Mouse (Mus musculus) liver, postnatal 0 days (tissue): ENCODE measurements around the gene Ago3.

Experiments
- CTCF ChIP-seq: sonication (generic); IDR thresholded peaks from 2 replicates; pipeline ENCODE4 v1.5.1; 2016; ENCODE audit warnings: antibody characterized with exemption, low read depth
- EP300 ChIP-seq: IDR thresholded peaks from 2 replicates; pipeline ENCODE4 v1.6.1; 2016; ENCODE audit warnings: antibody characterized with exemption, low read depth, mild to moderate bottlenecking

GRCm38 (mm10) chr4:126469334-126469733 is 40.0 kb upstream of the Ago3 start:
- TF ChIP-seq CTCF: no peak
- TF ChIP-seq EP300: no peak
